Mouse (Mus musculus) bone marrow, adult 2 months (tissue): ENCODE results near the gene Calhm1.

Experiments
- CTCF ChIP-seq: fragments of 200-500 bp; IDR thresholded peaks from 2 replicates; pipeline ENCODE4 v1.5.1; 2011; ENCODE audit warnings: low read length, control low read depth; ENCODE audit not compliant: control insufficient read depth, insufficient read depth
- POLR2A ChIP-seq: fragments of 200-500 bp; IDR thresholded peaks from 2 replicates; pipeline ENCODE4 v1.6.1; 2011; ENCODE audit warnings: low read depth, mild to moderate bottlenecking, control low read depth, low read length, borderline replicate concordance; ENCODE audit not compliant: control insufficient read depth

- TF ChIP-seq CTCF (no peak), POLR2A (no peak)
Measured at GRCm38 (mm10) chr19:47136170-47136569, 7.9 kb downstream of the Calhm1 start.
